Mouse (Mus musculus): ENCODE data around the gene Cdc14b. TPM values are rescaled to one million over a fixed set of nuclear protein-coding genes. Genes with fewer than 3 reads are reported as not detected.

The Cdc14b gene
- 2.8 and 5.8 TPM in 2 replicates for polyA plus RNA-seq (2012; rRNA removed; ENCODE audit: low replicate concordance)

GRCm38 (mm10) chr13:64274879-64275753 lies at the start of gene Cdc14b:
Gene Cdc14b (minus strand): TSS chr13:64275290.

GRCm38 (mm10) chr13:64312024-64312915 lies 37.2 kb upstream of the Cdc14b start, which contains the start of gene Aaed1:
Gene Aaed1 (minus strand): TSS chr13:64312710.

DNA sequence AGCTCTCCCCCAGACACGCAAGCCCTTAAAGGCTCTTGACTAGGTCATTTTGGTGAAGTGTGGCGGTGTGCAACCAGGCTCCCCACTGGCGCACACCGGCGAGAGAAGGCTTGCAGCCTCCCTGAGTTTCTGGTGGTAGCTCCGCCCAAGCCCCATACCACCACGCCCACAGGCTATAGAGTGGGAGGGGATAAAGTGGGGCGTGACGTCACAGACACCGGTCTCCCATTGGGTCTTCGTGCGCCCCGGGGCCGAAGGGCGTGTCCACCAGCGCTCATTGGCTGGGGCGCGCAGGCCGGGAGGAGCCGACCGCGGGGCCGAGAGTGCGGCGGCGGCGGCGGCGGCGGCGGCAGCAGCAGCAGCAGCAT lies 113.6 kb downstream of the Cdc14b start, which contains the start of gene Habp4:
Habp4 (plus strand) TSS at position 277 of the 368 bp plus-strand sequence.

GRCm38 (mm10) chr13:64153083-64153682 lies 121.9 kb downstream of the Cdc14b start, which contains the start of gene Zfp367:
Gene Zfp367 (minus strand): TSS chr13:64153202.

Other genes starting within 250 kb of the Cdc14b start
- not detected in 2 replicates for gene Hsd17b3, start 186.1 kb downstream of the Cdc14b start, polyA plus RNA-seq (2012; rRNA removed; ENCODE audit: low replicate concordance)
- 7.3 and 7.6 TPM in 2 replicates for gene Slc35d2, start 145.9 kb downstream of the Cdc14b start, polyA plus RNA-seq (2012; rRNA removed; ENCODE audit: low replicate concordance)
- 2.4 and 6.7 TPM in 2 replicates for gene Zfp367, start 122.1 kb downstream of the Cdc14b start, polyA plus RNA-seq (2012; rRNA removed; ENCODE audit: low replicate concordance)
- 12.1 and 13.5 TPM in 2 replicates for gene Habp4, start 113.5 kb downstream of the Cdc14b start, polyA plus RNA-seq (2012; rRNA removed; ENCODE audit: low replicate concordance)
- gene Aaed1, start 37.4 kb upstream of the Cdc14b start, polyA plus RNA-seq (2012; rRNA removed; ENCODE audit: low replicate concordance), result 8.8 and 20.4 TPM in 2 replicates
- 93.1 and 257 TPM in 2 replicates for gene Ctsl, start 95.6 kb upstream of the Cdc14b start, polyA plus RNA-seq (2012; rRNA removed; ENCODE audit: low replicate concordance)
- gene Cdk20, start 157.0 kb upstream of the Cdc14b start, polyA plus RNA-seq (2012; rRNA removed; ENCODE audit: low replicate concordance), result 23.2 and 30.5 TPM in 2 replicates
- not detected in 2 replicates for gene Fam240b, start 222.5 kb upstream of the Cdc14b start, polyA plus RNA-seq (2012; rRNA removed; ENCODE audit: low replicate concordance)